Mouse (Mus musculus): ENCODE measurements around the gene Hacl1. TPM values are rescaled to one million over a fixed set of nuclear protein-coding genes. Genes with fewer than 3 reads are reported as not detected.

Hacl1 gene
- polyA plus RNA-seq, 1 experiment from 2014 or later = 14.5 TPM

Other genes starting within 250 kb of the Hacl1 start
- 39.5 and 40.1 TPM in 2 replicates for gene Sh3bp5, start 205.2 kb downstream of the Hacl1 start, polyA plus RNA-seq (2015; fragmentation: Nextera tagmentation; extraction: Ambion mirVana)
- 24.9 and 26.8 TPM in 2 replicates for gene Eaf1, start 146.9 kb downstream of the Hacl1 start, polyA plus RNA-seq (2015; fragmentation: Nextera tagmentation; extraction: Ambion mirVana)
- 73.8 and 81.4 TPM in 2 replicates for gene Mettl6, start 146.2 kb downstream of the Hacl1 start, polyA plus RNA-seq (2015; fragmentation: Nextera tagmentation; extraction: Ambion mirVana)
- 0.39 and 0.47 TPM in 2 replicates for gene Colq, start 49.9 kb downstream of the Hacl1 start, polyA plus RNA-seq (2015; fragmentation: Nextera tagmentation; extraction: Ambion mirVana)
- 0.78 and 1.1 TPM in 2 replicates for gene Gm49387, start 408 bp downstream of the Hacl1 start, polyA plus RNA-seq (2015; fragmentation: Nextera tagmentation; extraction: Ambion mirVana)
- gene Btd, start 258 bp downstream of the Hacl1 start, polyA plus RNA-seq (2015; fragmentation: Nextera tagmentation; extraction: Ambion mirVana) = 32.2 and 33.5 TPM in 2 replicates
- gene Ankrd28, start 189.4 kb upstream of the Hacl1 start, polyA plus RNA-seq (2015; fragmentation: Nextera tagmentation; extraction: Ambion mirVana) = 10.6 and 10.9 TPM in 2 replicates